Mouse (Mus musculus) right cerebral cortex, postnatal 36 days (tissue): Measurements from ENCODE around the gene Gpr87.

Experiments
- DNase-seq, 2 experiments: peaks; one replicate each; pipeline ENCODE4 v3.0.0; 2022; ENCODE audit warnings: low spot score in 2 of 2, mixed read lengths in 1 of 2

The Gpr87 gene

GRCm38 (mm10) chr3:59139651-59140051 is 55.3 kb downstream of the Gpr87 start:
- DNase-seq, result no peak

- no peak for DNase-seq
These were observed 55.9 kb downstream of the Gpr87 start for GRCm38 (mm10) chr3:59138946-59139468.

- no peak for DNase-seq
These were observed 58.8 kb downstream of the Gpr87 start for GRCm38 (mm10) chr3:59135911-59136653.

GRCm38 (mm10) chr3:59133189-59133588 is 61.7 kb downstream of the Gpr87 start:
- DNase-seq, result no peak

GRCm38 (mm10) chr3:59131966-59132365 is 62.9 kb downstream of the Gpr87 start:
- no peak for DNase-seq

GRCm38 (mm10) chr3:59131081-59131480 is 63.8 kb downstream of the Gpr87 start:
- no peak for DNase-seq

- DNase-seq, result no peak
These were observed 64.5 kb downstream of the Gpr87 start for GRCm38 (mm10) chr3:59130431-59130830.

GRCm38 (mm10) chr3:59129547-59129946 is 65.4 kb downstream of the Gpr87 start:
- no peak for DNase-seq
